Comparison of ENCODE assay signal across 25 mouse cellular contexts in the genomic region with DNA sequence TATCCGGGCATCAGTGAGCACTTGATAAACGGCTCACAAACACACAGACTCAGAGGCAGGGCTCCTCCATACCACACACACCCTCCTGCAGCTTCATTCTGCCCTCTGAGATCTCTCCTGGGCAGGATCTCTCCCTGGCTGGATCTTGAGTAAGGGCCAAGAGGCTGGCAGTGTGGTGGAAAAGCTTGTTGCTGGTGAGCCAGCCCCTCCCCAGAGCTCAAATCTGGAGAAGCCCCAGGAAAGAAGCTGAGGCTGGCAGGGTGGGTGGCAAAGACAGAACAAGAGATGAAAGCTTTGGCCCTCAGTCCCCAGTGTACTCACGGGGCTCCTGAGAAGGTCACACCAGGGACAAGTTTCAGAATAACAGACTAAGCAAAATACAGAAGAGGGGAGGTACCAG. TPM values are rescaled to one million over a fixed set of nuclear protein-coding genes. Genes with fewer than 3 reads are reported as not detected.
DNase-seq lines count a peak whose midpoint lies in the region; ATAC-seq lines count a peak whose summit lies in the region.
"Had no signal": no experiment of that assay in that cellular context is flagged by ENCODE, and none has a peak within 500 bp of the region (broad histone marks: within the 10 kb centered on the region; RNA-seq: fewer than 3 reads in every experiment).

No protein-coding gene starts in this region.

- H3K36me3 ChIP-seq in forebrain, embryonic 11.5 days (ENCODE audit: control insufficient read depth, insufficient read depth, low read length): no peaks in the 10 kb centered on the region
- H3K36me3 ChIP-seq in forebrain, embryonic 15.5 days: no peaks in the 10 kb centered on the region
- H3K36me3 ChIP-seq: G1E; hindbrain, embryonic 12.5 days had no signal

- intact Hi-C loops in left cerebral cortex, postnatal 4 days (cut with DNase I): no loop called here

- H3K4me3 ChIP-seq in forebrain, embryonic 11.5 days (ENCODE audit: low read depth, low read length): no peak overlapping the region
- no peak overlapping the region for H3K4me3 ChIP-seq in forebrain, embryonic 15.5 days
- H3K4me3 ChIP-seq: forebrain, embryonic 13.5 days; hindbrain, embryonic 12.5 days had no signal

- WGBS in forebrain, embryonic 11.5 days: 60% methylated on average over 3 of the region's 3 CpGs
- 31% methylated on average over 3 of the region's 3 CpGs for WGBS in forebrain, embryonic 15.5 days

- no peaks in the 10 kb centered on the region for H3K9me3 ChIP-seq in forebrain, embryonic 11.5 days (ENCODE audit: control insufficient read depth, low read length)
- H3K9me3 ChIP-seq in forebrain, embryonic 15.5 days: no peaks in the 10 kb centered on the region
- H3K9me3 ChIP-seq: hindbrain, embryonic 12.5 days had no signal

- H3K27ac ChIP-seq in forebrain, embryonic 11.5 days (ENCODE audit: low read depth, low read length): no peak overlapping the region
- H3K27ac ChIP-seq in forebrain, embryonic 15.5 days (replicated peaks): no peak overlapping the region
- H3K27ac ChIP-seq: forebrain, embryonic 13.5 days; hindbrain, embryonic 12.5 days had no signal

- DNase-seq in forebrain, embryonic 11.5 days (ENCODE audit: low spot score): peak; percentile 35
- peak; percentile 85 for DNase-seq in heart, adult 11 months
- no peak for DNase-seq in heart, adult 8-10 months (ENCODE audit: low spot score)
- DNase-seq in left cerebral cortex, postnatal 4 days: peak; percentile 50
- DNase-seq in left cerebral cortex, adult 18-20 months (ENCODE audit: low spot score in 2 of 2): no peak
- DNase-seq: adrenal gland, postnatal 10 days; adrenal gland, postnatal 36 days; B cell, adult 2 months; cerebellum, adult 11-12 months; cerebellum, adult 8-10 months; cerebellum, postnatal 14 days; gastrocnemius, postnatal 10 days; kidney, adult 18-20 months; kidney, adult 9 months had no signal

- ATAC-seq in forebrain, embryonic 11.5 days (replicated peaks; ENCODE audit: low FRiP score): no peak
- ATAC-seq in forebrain, embryonic 15.5 days (replicated peaks): no peak
- ATAC-seq: forebrain, embryonic 13.5 days; hindbrain, embryonic 16.5 days; inflammation-experienced regulatory T-cells, adult 6 months; intestine, embryonic 16.5 days; Patski had no signal

- H3K27me3 ChIP-seq in forebrain, embryonic 11.5 days (ENCODE audit: control insufficient read depth, insufficient read depth, low read length): 0 out of 2 replicates have a peak, but pooled peaks cover 2% of the 10 kb centered on the region
- no peaks in the 10 kb centered on the region for H3K27me3 ChIP-seq in forebrain, embryonic 15.5 days

- H3K9ac ChIP-seq in forebrain, embryonic 11.5 days (ENCODE audit: low read length): no peak overlapping the region
- H3K9ac ChIP-seq in forebrain, embryonic 15.5 days (replicated peaks): no peak overlapping the region
- H3K9ac ChIP-seq: forebrain, embryonic 13.5 days; hindbrain, embryonic 12.5 days had no signal

- H3K4me2 ChIP-seq in forebrain, embryonic 11.5 days (ENCODE audit: low read depth, low read length, severe bottlenecking): no peak overlapping the region
- H3K4me2 ChIP-seq in forebrain, embryonic 15.5 days (replicated peaks): no peak overlapping the region
- H3K4me2 ChIP-seq: forebrain, embryonic 13.5 days; hindbrain, embryonic 12.5 days had no signal

- H3K4me1 ChIP-seq in forebrain, embryonic 11.5 days (replicated peaks; ENCODE audit: control insufficient read depth, insufficient read depth, low read length): no peaks in the 10 kb centered on the region
- H3K4me1 ChIP-seq in forebrain, embryonic 15.5 days: peaks cover 10% of the 10 kb centered on the region; the same call in 1 of the 2 replicates
- H3K4me1 ChIP-seq: hindbrain, embryonic 12.5 days had no signal

RNA-seq across cellular contexts. Expression of gene Foxo6, which starts 27.4 kb away (rescaled TPM):
- 0.39 and 1.1 TPM in 2 replicates for polyA plus RNA-seq in forebrain, embryonic 11.5 days (2014; fragmentation: Nextera tagmentation; extraction: Ambion mirVana)
- polyA plus RNA-seq in forebrain, embryonic 15.5 days (2015; fragmentation: Nextera tagmentation; extraction: Ambion mirVana): 4.4 and 5.3 TPM in 2 replicates
- 1 to 10 TPM; 2.3 to 6.3 (median 3.3) TPM for total RNA-seq in heart, adult 8-10 months (2022)
- total RNA-seq in left cerebral cortex, postnatal 4 days (2021): 10 to 100 TPM; 45.7 to 46.8 TPM
- total RNA-seq in left cerebral cortex, adult 18-20 months (2021): 10 to 100 TPM; 13.2 to 17.9 TPM
- total RNA-seq: CH12.LX; G1E; granulocyte monocyte progenitor cell, adult 5-6 weeks; hematopoietic stem cell, adult 5-6 weeks had no signal
- polyA plus RNA-seq: G1E; inflammation-experienced regulatory T-cells, adult 6 months had no signal

Comparison
In these comparisons a context has a peak if more than half of its experiments do, and no peak if none do; other contexts are left out.
1. DNase-seq: peak in forebrain, embryonic 11.5 days (single experiment), heart, adult 11 months (single experiment) and left cerebral cortex, postnatal 4 days (single experiment); none in heart, adult 8-10 months (single experiment) and left cerebral cortex, adult 18-20 months (0 of 2).